Mouse (Mus musculus): ENCODE measurements around the gene Fxyd3. TPM values are rescaled to one million over a fixed set of nuclear protein-coding genes. Genes with fewer than 3 reads are reported as not detected.

Gene Fxyd3
- polyA plus RNA-seq, 1 experiment from 2014 or later, result 10.0 TPM

DNA sequence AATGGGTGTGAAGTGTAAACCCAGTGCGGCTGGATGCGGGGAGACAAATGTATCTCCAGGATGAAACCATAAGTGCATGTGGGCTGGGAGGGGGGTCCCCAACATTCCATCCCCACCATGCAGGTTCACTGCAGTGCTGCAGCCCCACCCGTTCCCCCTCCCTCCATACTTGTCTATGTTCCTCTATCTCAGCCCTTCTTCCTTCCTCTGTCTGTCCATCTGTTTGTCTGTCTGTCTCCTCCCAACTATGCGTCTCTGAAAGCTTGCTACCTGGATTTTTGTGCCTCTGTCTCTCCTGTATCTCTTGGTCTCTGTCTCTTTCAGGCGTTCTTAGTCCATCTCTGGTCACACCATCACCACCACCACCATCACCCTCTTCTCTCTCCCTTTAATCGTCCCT lies 26.0 kb downstream of the Fxyd3 start:
- Histone ChIP-seq H3K27me3 (ENCODE audit: low read depth, poor library complexity, severe bottlenecking) (peaks cover 89% of the 10 kb centered on the region), H3K9me3 (replicated peaks) (no peaks in the 10 kb centered on the region), H3K27ac (no peak overlapping the region), H3K36me3 (no peaks in the 10 kb centered on the region), H3K4me3 (peak overlapping the region; percentile 37), H3K4me1 (peaks cover 54% of the 10 kb centered on the region)
- DNase-seq (ENCODE audit: low spot score), result no peak
- 8% methylated on average over 6 of the region's 6 CpGs for WGBS

GRCm38 (mm10) chr7:31049846-31050281 lies 26.6 kb downstream of the Fxyd3 start:
- H3K27ac ChIP-seq, result no peak overlapping the region
- H3K36me3 ChIP-seq, result no peaks in the 10 kb centered on the region
- H3K4me1 ChIP-seq, result peaks cover 47% of the 10 kb centered on the region
- DNase-seq (ENCODE audit: low spot score), result no peak
- no peaks in the 10 kb centered on the region for H3K9me3 ChIP-seq (replicated peaks)
- 2% methylated on average over 12 of the region's 15 CpGs for WGBS
- H3K27me3 ChIP-seq (ENCODE audit: low read depth, poor library complexity, severe bottlenecking), result peaks cover 92% of the 10 kb centered on the region
- H3K4me3 ChIP-seq, result peak overlapping the region; percentile 37

DNA sequence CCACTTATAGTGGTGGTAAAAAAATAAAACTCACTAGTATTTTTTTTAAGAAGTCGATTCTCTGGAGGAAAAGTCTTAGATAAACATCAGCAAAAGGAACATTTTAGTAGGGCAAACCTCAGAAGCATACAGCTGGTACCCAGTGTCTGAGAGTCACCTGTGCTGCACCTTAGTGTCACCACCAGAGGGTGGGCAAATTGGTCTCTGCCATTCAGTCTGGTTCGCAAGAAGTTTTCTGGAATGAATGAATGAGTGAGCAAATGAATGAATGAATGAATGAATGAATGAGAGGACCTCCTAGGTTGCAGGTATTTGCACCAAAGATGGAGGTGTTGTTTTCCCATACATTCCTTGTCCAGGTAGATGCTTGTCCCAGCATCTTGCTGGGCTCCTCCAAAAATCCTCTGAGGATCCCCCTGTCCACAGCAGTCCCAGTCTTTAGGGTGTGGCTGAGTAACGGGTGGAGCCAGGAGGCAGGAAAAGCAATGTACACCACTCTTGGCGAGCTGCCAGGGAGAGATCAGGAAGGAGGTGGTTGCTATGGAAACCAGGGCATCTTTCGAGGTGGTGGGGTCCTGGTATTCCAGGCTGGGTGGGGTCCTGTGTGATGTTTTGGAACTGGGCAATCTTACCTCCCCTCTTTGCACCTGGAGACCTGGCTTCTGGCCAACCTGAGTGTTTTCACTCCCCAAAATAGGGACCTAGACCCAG lies 27.2 kb downstream of the Fxyd3 start:
- Histone ChIP-seq H3K4me3 (peak overlapping the region; percentile 37), H3K27ac (no peak overlapping the region), H3K9me3 (replicated peaks) (no peaks in the 10 kb centered on the region), H3K27me3 (ENCODE audit: low read depth, poor library complexity, severe bottlenecking) (peaks cover 92% of the 10 kb centered on the region), H3K4me1 (peaks cover 42% of the 10 kb centered on the region), H3K36me3 (no peaks in the 10 kb centered on the region)
- no peak for DNase-seq (ENCODE audit: low spot score)
- WGBS, result 20% methylated on average over 5 of the region's 5 CpGs

- peak within 1 kb of the TSS; percentile 39 for H3K4me3 ChIP-seq
- peak within 1 kb of the TSS; percentile 12; the same call in 1 of the 2 replicates for H3K27ac ChIP-seq
- H3K9me3 ChIP-seq (replicated peaks), result no peaks in the 10 kb centered on the region
- H3K27me3 ChIP-seq (ENCODE audit: low read depth, poor library complexity, severe bottlenecking), result peaks cover 75% of the 10 kb centered on the region
- H3K4me1 ChIP-seq, result peaks cover 13% of the 10 kb centered on the region
- DNase-seq (ENCODE audit: low spot score), result no peak
- WGBS, result 37% methylated on average over 10 of the region's 10 CpGs
- no peaks in the 10 kb centered on the region for H3K36me3 ChIP-seq
These were observed 34.0 kb downstream of the Fxyd3 start, which contains the start of gene Fxyd5 for GRCm38 (mm10) chr7:31042431-31042910. TSS of gene Fxyd5 (minus strand) at chr7:31042481.

GRCm38 (mm10) chr7:31041662-31042315 lies 34.7 kb downstream of the Fxyd3 start:
- Histone ChIP-seq H3K4me1 (peaks cover 13% of the 10 kb centered on the region), H3K27ac (peak overlapping the region; percentile 12; the same call in 1 of the 2 replicates), H3K9me3 (replicated peaks) (no peaks in the 10 kb centered on the region), H3K27me3 (ENCODE audit: low read depth, poor library complexity, severe bottlenecking) (peaks cover 71% of the 10 kb centered on the region), H3K36me3 (no peaks in the 10 kb centered on the region), H3K4me3 (peak overlapping the region; percentile 39)
- DNase-seq (ENCODE audit: low spot score), result no peak
- 2% methylated on average over 28 of the region's 28 CpGs for WGBS

GRCm38 (mm10) chr7:31041023-31041407 lies 35.5 kb downstream of the Fxyd3 start:
- no peaks in the 10 kb centered on the region for H3K36me3 ChIP-seq
- peaks cover 13% of the 10 kb centered on the region for H3K4me1 ChIP-seq
- 47% methylated on average over 8 of the region's 8 CpGs for WGBS
- peak overlapping the region; percentile 39; the same call in 1 of the 2 replicates for H3K4me3 ChIP-seq
- H3K27ac ChIP-seq, result no peak overlapping the region
- H3K27me3 ChIP-seq (ENCODE audit: low read depth, poor library complexity, severe bottlenecking), result peaks cover 67% of the 10 kb centered on the region
- DNase-seq (ENCODE audit: low spot score), result no peak
- no peaks in the 10 kb centered on the region for H3K9me3 ChIP-seq (replicated peaks)

- no peaks in the 10 kb centered on the region for H3K36me3 ChIP-seq
- H3K9me3 ChIP-seq (replicated peaks), result no peaks in the 10 kb centered on the region
- H3K27me3 ChIP-seq (ENCODE audit: low read depth, poor library complexity, severe bottlenecking), result peaks cover 63% of the 10 kb centered on the region
- H3K4me1 ChIP-seq, result peaks cover 13% of the 10 kb centered on the region
- H3K4me3 ChIP-seq, result no peak overlapping the region
- no peak for DNase-seq (ENCODE audit: low spot score)
- WGBS, result 83% methylated on average over 12 of the region's 12 CpGs
- no peak overlapping the region for H3K27ac ChIP-seq
These were observed 36.1 kb downstream of the Fxyd3 start for GRCm38 (mm10) chr7:31040281-31041022.

DNA sequence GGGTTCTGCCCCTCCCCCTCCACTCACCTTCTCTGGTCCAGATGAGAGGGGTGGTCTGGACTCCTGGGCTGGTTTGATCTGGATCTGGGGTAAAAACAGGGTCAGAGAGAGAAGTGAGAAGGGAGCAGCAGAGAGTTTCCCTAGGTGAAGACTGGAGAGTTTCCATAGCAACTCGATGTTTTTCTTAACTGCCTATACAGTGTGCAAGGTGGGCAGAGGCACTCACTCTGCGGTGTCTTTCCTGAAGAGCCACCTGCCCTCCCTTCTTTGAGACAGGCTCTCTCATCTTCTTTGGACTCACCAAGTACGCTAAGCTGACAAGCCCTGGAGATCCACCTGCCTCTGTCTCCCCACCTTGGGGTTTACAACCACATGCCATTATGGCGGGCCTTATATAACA lies 37.5 kb downstream of the Fxyd3 start:
- 86% methylated on average over 4 of the region's 4 CpGs for WGBS
- H3K4me3 ChIP-seq, result no peak overlapping the region
- peaks cover 13% of the 10 kb centered on the region for H3K4me1 ChIP-seq
- no peak for DNase-seq (ENCODE audit: low spot score)
- H3K27ac ChIP-seq, result no peak overlapping the region
- no peaks in the 10 kb centered on the region for H3K9me3 ChIP-seq (replicated peaks)
- H3K36me3 ChIP-seq, result no peaks in the 10 kb centered on the region
- peaks cover 48% of the 10 kb centered on the region for H3K27me3 ChIP-seq (ENCODE audit: low read depth, poor library complexity, severe bottlenecking)

GRCm38 (mm10) chr7:31037675-31038074 lies 38.8 kb downstream of the Fxyd3 start:
- H3K36me3 ChIP-seq, result no peaks in the 10 kb centered on the region
- H3K27ac ChIP-seq, result no peak overlapping the region
- DNase-seq (ENCODE audit: low spot score), result no peak
- 75% methylated on average over 2 of the region's 2 CpGs for whole genome bisulfite sequencing
- no peaks in the 10 kb centered on the region for H3K9me3 ChIP-seq (replicated peaks)
- H3K27me3 ChIP-seq (ENCODE audit: low read depth, poor library complexity, severe bottlenecking), result peaks cover 35% of the 10 kb centered on the region
- H3K4me3 ChIP-seq, result no peak overlapping the region
- H3K4me1 ChIP-seq, result peaks cover 13% of the 10 kb centered on the region

GRCm38 (mm10) chr7:31036917-31037316 lies 39.6 kb downstream of the Fxyd3 start:
- no peak for DNase-seq (ENCODE audit: low spot score)
- WGBS, result 85% methylated on average over 7 of the region's 7 CpGs

DNA sequence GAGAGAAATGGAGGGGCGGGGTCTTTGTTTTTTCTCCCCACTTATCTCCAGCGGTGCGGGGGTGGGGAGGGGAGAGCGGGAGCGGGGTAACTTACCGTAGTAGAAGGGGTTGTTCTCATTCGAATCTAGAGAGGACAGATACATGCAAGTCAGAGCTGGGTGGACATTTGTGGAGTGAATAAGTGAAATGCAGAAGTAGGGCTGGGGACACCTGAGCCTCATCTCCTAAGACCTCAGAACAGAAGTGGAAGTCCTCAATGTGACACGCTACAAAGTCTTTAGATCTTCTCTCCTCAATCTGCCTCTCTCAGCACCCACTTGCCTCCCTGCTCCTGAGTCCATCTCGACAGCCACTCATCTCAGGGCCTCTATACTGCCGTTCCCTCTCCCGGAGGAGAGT lies 41.2 kb downstream of the Fxyd3 start:
- DNase-seq (ENCODE audit: low spot score), result no peak
- 83% methylated on average over 11 of the region's 11 CpGs for WGBS
- H3K36me3 ChIP-seq, result no peaks in the 10 kb centered on the region
- H3K9me3 ChIP-seq (replicated peaks), result no peaks in the 10 kb centered on the region
- peaks cover 11% of the 10 kb centered on the region for H3K27me3 ChIP-seq (ENCODE audit: low read depth, poor library complexity, severe bottlenecking)
- H3K4me3 ChIP-seq, result no peak overlapping the region
- H3K27ac ChIP-seq, result no peak overlapping the region
- H3K4me1 ChIP-seq, result no peaks in the 10 kb centered on the region

More at GRCm38 (mm10) chr7:31036917-31037316, 39.6 kb downstream of the Fxyd3 start:
- H3K36me3 ChIP-seq, result no peaks in the 10 kb centered on the region
- H3K4me3 ChIP-seq, result no peak overlapping the region
- H3K9me3 ChIP-seq (replicated peaks), result no peaks in the 10 kb centered on the region
- peaks cover 27% of the 10 kb centered on the region for H3K27me3 ChIP-seq (ENCODE audit: low read depth, poor library complexity, severe bottlenecking)
- H3K4me1 ChIP-seq, result peaks cover 5% of the 10 kb centered on the region
- no peak overlapping the region for H3K27ac ChIP-seq

DNA sequence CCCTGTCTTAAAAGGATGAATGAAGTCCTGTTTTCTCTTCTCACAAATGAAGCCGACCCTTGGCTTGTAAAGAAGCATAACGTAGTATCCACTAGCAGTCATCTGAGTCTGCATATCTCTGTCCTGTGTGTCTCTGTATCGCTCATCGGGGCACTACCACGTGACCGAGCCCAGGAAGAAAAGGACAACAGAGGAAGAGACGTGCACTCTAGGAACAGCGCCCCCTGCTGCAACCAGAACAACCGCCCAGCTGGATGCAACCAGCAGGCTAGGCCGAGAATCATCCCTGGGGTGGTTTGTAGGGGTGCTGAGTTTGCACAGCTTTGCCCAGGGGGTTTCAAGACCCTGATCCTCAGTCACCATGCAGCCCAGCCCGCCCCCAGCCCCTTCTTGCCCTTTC lies 41.7 kb downstream of the Fxyd3 start:
- no peaks in the 10 kb centered on the region for H3K9me3 ChIP-seq (replicated peaks)

More for the DNA sequence above, 41.7 kb downstream of the Fxyd3 start:
- H3K36me3 ChIP-seq, result no peaks in the 10 kb centered on the region
- peaks cover 6% of the 10 kb centered on the region; the same call in 1 of the 2 replicates for H3K27me3 ChIP-seq (ENCODE audit: low read depth, poor library complexity, severe bottlenecking)
- WGBS, result 69% methylated on average over 11 of the region's 11 CpGs
- DNase-seq (ENCODE audit: low spot score), result no peak
- H3K4me1 ChIP-seq, result no peaks in the 10 kb centered on the region
- no peak overlapping the region for H3K27ac ChIP-seq
- no peak overlapping the region for H3K4me3 ChIP-seq

Measured in limb, embryonic 10.5 days (tissue).